Mouse (Mus musculus) heart, embryonic 10.5 days (tissue): ENCODE data around the gene Ubxn1. TPM values are rescaled to one million over a fixed set of nuclear protein-coding genes. Genes with fewer than 3 reads are reported as not detected.
A peak's percentile ranks its signal among the peaks of the same experiment; 100 is the strongest.
"Not testable (repeated sequence)": the region's sequence is repeated elsewhere in the genome, so short reads cannot be mapped to it uniquely, and the experiment has no call there.

ENCODE experiments used
- DNase-seq: peaks from one replicate; pipeline ENCODE4 v3.0.0-alpha.2; 2017; ENCODE audit warnings: low spot score
- H3K27ac ChIP-seq: fragments of 300-500 bp; sonication (generic); 2 replicates; pipeline ENCODE4 v1.5.1; 2016; ENCODE audit warnings: mild to moderate bottlenecking
- H3K27me3 ChIP-seq: fragments of 300-500 bp; sonication (generic); 2 replicates; pipeline ENCODE4 v1.6.1; 2016; ENCODE audit warnings: mild to moderate bottlenecking; ENCODE audit not compliant: poor library complexity, insufficient read depth, severe bottlenecking
- H3K36me3 ChIP-seq: fragments of 300-500 bp; sonication (generic); 2 replicates; pipeline ENCODE4 v1.6.1; 2016; ENCODE audit warnings: mild to moderate bottlenecking, moderate library complexity
- H3K4me1 ChIP-seq: fragments of 300-500 bp; sonication (generic); 2 replicates; pipeline ENCODE4 v1.6.1; 2016; ENCODE audit warnings: mild to moderate bottlenecking
- H3K4me3 ChIP-seq: fragments of 300-500 bp; sonication (generic); 2 replicates; pipeline ENCODE4 v1.5.1; 2016; ENCODE audit warnings: mild to moderate bottlenecking, moderate library complexity
- H3K9me3 ChIP-seq: fragments of 300-500 bp; sonication (generic); 2 replicates; pipeline ENCODE4 v1.6.1; 2016; ENCODE audit warnings: mild to moderate bottlenecking, moderate library complexity
- WGBS: fragments of 180-500 bp; shearing (Covaris S2); methylation state at CpG from one replicate; pipeline ENCODE4 v1.1.7; 2016; 5-methylcytosine and 5-hydroxymethylcytosine counted together
- polyA plus RNA-seq: library from polyadenylated mRNA; unstranded; fragments of >200 nt; fragmentation: Nextera tagmentation; extraction: Ambion mirVana; gene quantifications from 2 replicates; pipeline ENCODE4 v1.2.1, GENCODE M21; 2016

The Ubxn1 gene
- 156 and 193 TPM in 2 replicates for polyA plus RNA-seq

GRCm38 (mm10) chr19:8871267-8872186 is at the start of gene Ubxn1:
TSS of gene Ubxn1 (plus strand) at chr19:8871496.
- Histone ChIP-seq H3K9me3 (no peaks in the 10 kb centered on the region), H3K27ac (peak within 1 kb of the TSS; percentile 94), H3K36me3 (peaks cover 33% of the 10 kb centered on the region), H3K4me1 (peaks cover 6% of the 10 kb centered on the region), H3K4me3 (peak within 1 kb of the TSS; percentile 94), H3K27me3 (no peaks in the 10 kb centered on the region)
- DNase-seq: peak; percentile 99
- WGBS: 1% methylated on average over 59 of the region's 59 CpGs

GRCm38 (mm10) chr19:8822696-8823095 is 48.6 kb upstream of the Ubxn1 start:
- H3K27ac ChIP-seq: no peak overlapping the region
- H3K36me3 ChIP-seq: peaks cover 56% of the 10 kb centered on the region
- no peaks in the 10 kb centered on the region for H3K9me3 ChIP-seq
- H3K27me3 ChIP-seq: no peaks in the 10 kb centered on the region
- peak overlapping the region; percentile 100 for H3K4me3 ChIP-seq
- DNase-seq: no peak
- 75% methylated on average over 8 of the region's 8 CpGs for WGBS
- peaks cover 19% of the 10 kb centered on the region; the same call in 1 of the 2 replicates for H3K4me1 ChIP-seq

- no peaks in the 10 kb centered on the region for H3K9me3 ChIP-seq
- no peaks in the 10 kb centered on the region for H3K27me3 ChIP-seq
- no peaks in the 10 kb centered on the region for H3K4me1 ChIP-seq
- H3K36me3 ChIP-seq: peaks cover 100% of the 10 kb centered on the region
- DNase-seq: no peak
- no peak within 1 kb of the TSS for H3K4me3 ChIP-seq
- WGBS: 93% methylated on average over 8 of the region's 8 CpGs
- no peak within 1 kb of the TSS for H3K27ac ChIP-seq
Observed at GRCm38 (mm10) chr19:8829660-8830059, 41.6 kb upstream of the Ubxn1 start, which contains the start of gene AC129217.1. TSS of gene AC129217.1 (plus strand) at chr19:8829773.

GRCm38 (mm10) chr19:8830664-8831063 is 40.6 kb upstream of the Ubxn1 start:
- H3K27ac ChIP-seq: no peak overlapping the region
- no peaks in the 10 kb centered on the region for H3K4me1 ChIP-seq
- H3K36me3 ChIP-seq: peaks cover 100% of the 10 kb centered on the region
- no peaks in the 10 kb centered on the region for H3K9me3 ChIP-seq
- WGBS: 96% methylated on average over 8 of the region's 8 CpGs
- H3K4me3 ChIP-seq: no peak overlapping the region
- no peak for DNase-seq
- H3K27me3 ChIP-seq: no peaks in the 10 kb centered on the region

GRCm38 (mm10) chr19:8831262-8831661 is 40.0 kb upstream of the Ubxn1 start:
- no peak for DNase-seq
- no peak overlapping the region for H3K4me3 ChIP-seq
- peaks cover 98% of the 10 kb centered on the region for H3K36me3 ChIP-seq
- 89% methylated on average over 11 of the region's 11 CpGs for WGBS
- no peaks in the 10 kb centered on the region for H3K27me3 ChIP-seq
- H3K4me1 ChIP-seq: no peaks in the 10 kb centered on the region
- H3K9me3 ChIP-seq: no peaks in the 10 kb centered on the region
- H3K27ac ChIP-seq: no peak overlapping the region

GRCm38 (mm10) chr19:8832971-8833370 is 38.3 kb upstream of the Ubxn1 start:
- H3K9me3 ChIP-seq: no peaks in the 10 kb centered on the region
- no peaks in the 10 kb centered on the region for H3K27me3 ChIP-seq
- no peak overlapping the region for H3K4me3 ChIP-seq
- H3K27ac ChIP-seq: no peak overlapping the region
- peaks cover 8% of the 10 kb centered on the region; the same call in 1 of the 2 replicates for H3K4me1 ChIP-seq
- WGBS: 90% methylated on average over 4 of the region's 4 CpGs
- DNase-seq: no peak
- H3K36me3 ChIP-seq: peaks cover 82% of the 10 kb centered on the region

GRCm38 (mm10) chr19:8836327-8836726 is 35.0 kb upstream of the Ubxn1 start:
- not testable (repeated sequence) for DNase-seq, H3K4me3 ChIP-seq, H3K27ac ChIP-seq, H3K27me3 ChIP-seq, H3K9me3 ChIP-seq
- H3K36me3 ChIP-seq: peaks cover 51% of the 10 kb centered on the region
- H3K4me1 ChIP-seq: peaks cover 41% of the 10 kb centered on the region
- WGBS: 94% methylated on average over 10 of the region's 10 CpGs

- Histone ChIP-seq H3K36me3 (peaks cover 45% of the 10 kb centered on the region), H3K4me3 (peak within 1 kb of the TSS; percentile 69), H3K4me1 (peaks cover 41% of the 10 kb centered on the region), H3K27me3 (no peaks in the 10 kb centered on the region), H3K27ac (peak within 1 kb of the TSS; percentile 98), H3K9me3 (no peaks in the 10 kb centered on the region)
- peak; percentile 93 for DNase-seq
- under 1% methylated on average over 38 of the region's 38 CpGs for WGBS
Observed at GRCm38 (mm10) chr19:8837251-8837791, 34.0 kb upstream of the Ubxn1 start, which contains the start of gene Bscl2. TSS of gene Bscl2 (plus strand) at chr19:8837467.

- 24% methylated on average over 15 of the region's 15 CpGs for WGBS
- no peak for DNase-seq
- peaks cover 44% of the 10 kb centered on the region for H3K36me3 ChIP-seq
Observed at GRCm38 (mm10) chr19:8838041-8838730, 33.1 kb upstream of the Ubxn1 start.

GRCm38 (mm10) chr19:8839103-8839907 is 32.0 kb upstream of the Ubxn1 start, which contains the start of gene Gng3:
TSS of gene Gng3 (minus strand) at chr19:8839194.
- DNase-seq: no peak
- H3K36me3 ChIP-seq: peaks cover 33% of the 10 kb centered on the region
- no peaks in the 10 kb centered on the region for H3K9me3 ChIP-seq
- peaks cover 41% of the 10 kb centered on the region for H3K4me1 ChIP-seq
- no peaks in the 10 kb centered on the region for H3K27me3 ChIP-seq
- 43% methylated on average over 11 of the region's 11 CpGs for WGBS
- H3K4me3 ChIP-seq: peak within 1 kb of the TSS; percentile 69
- H3K27ac ChIP-seq: peak within 1 kb of the TSS; percentile 98

More at GRCm38 (mm10) chr19:8838041-8838730, 33.1 kb upstream of the Ubxn1 start:
- peak overlapping the region; percentile 98 for H3K27ac ChIP-seq
- H3K4me1 ChIP-seq: peaks cover 41% of the 10 kb centered on the region
- no peaks in the 10 kb centered on the region for H3K9me3 ChIP-seq
- no peaks in the 10 kb centered on the region for H3K27me3 ChIP-seq
- H3K4me3 ChIP-seq: peak overlapping the region; percentile 69

- H3K36me3 ChIP-seq: peaks cover 24% of the 10 kb centered on the region
- peak overlapping the region; percentile 60 for H3K4me3 ChIP-seq
- H3K9me3 ChIP-seq: no peaks in the 10 kb centered on the region
- H3K27ac ChIP-seq: peak overlapping the region; percentile 85
- peak; percentile 92 for DNase-seq
- H3K4me1 ChIP-seq: peaks cover 41% of the 10 kb centered on the region
- no peaks in the 10 kb centered on the region for H3K27me3 ChIP-seq
- WGBS: 24% methylated on average over 29 of the region's 29 CpGs
Observed at GRCm38 (mm10) chr19:8839908-8840791, 31.1 kb upstream of the Ubxn1 start.
